Mouse (Mus musculus) heart, postnatal 0 days (tissue): ENCODE measurements around the gene Espn. TPM values are rescaled to one million over a fixed set of nuclear protein-coding genes. Genes with fewer than 3 reads are reported as not detected.

ENCODE experiments used
- ATAC-seq: fragments of 200-750 bp; cut with Nextera tagmentation; 2 replicates; pipeline ENCODE4 v1.8.0; 2017; ENCODE audit warnings: low read depth, moderate number of reproducible peaks, moderate library complexity; ENCODE audit not compliant: insufficient read depth
- DNase-seq: peaks from one replicate; pipeline ENCODE4 v3.0.0-alpha.2; 2016; ENCODE audit warnings: low spot score
- H3K27ac ChIP-seq: fragments of 300-500 bp; sonication (generic); 2 replicates; pipeline ENCODE4 v1.5.1; 2014; ENCODE audit warnings: low read depth, mild to moderate bottlenecking
- H3K27me3 ChIP-seq: fragments of 300-500 bp; sonication (generic); 2 replicates; pipeline ENCODE4 v1.6.1; 2014; ENCODE audit warnings: low read length, mixed read lengths; ENCODE audit not compliant: control insufficient read depth, insufficient read depth
- H3K36me3 ChIP-seq: fragments of 300-500 bp; sonication (generic); replicated peaks from 2 replicates; pipeline ENCODE4 v1.6.1; 2014; ENCODE audit warnings: low read length, mixed read lengths; ENCODE audit not compliant: control insufficient read depth, insufficient read depth
- H3K4me1 ChIP-seq: fragments of 300-500 bp; sonication (generic); 2 replicates; pipeline ENCODE4 v1.6.1; 2014; ENCODE audit warnings: antibody characterized with exemption; ENCODE audit not compliant: control insufficient read depth, insufficient read depth
- H3K4me2 ChIP-seq: fragments of 300-500 bp; sonication (generic); 2 replicates; pipeline ENCODE4 v1.6.1; 2014; ENCODE audit warnings: low read depth, mild to moderate bottlenecking, low read length, moderate library complexity
- H3K4me3 ChIP-seq: fragments of 300-500 bp; sonication (generic); 2 replicates; pipeline ENCODE4 v1.5.1; 2014; ENCODE audit warnings: low read depth, low read length
- H3K9ac ChIP-seq: fragments of 300-500 bp; sonication (generic); replicated peaks from 2 replicates; pipeline ENCODE4 v1.6.1; 2014; ENCODE audit warnings: low read depth, low read length, mixed read lengths
- H3K9me3 ChIP-seq: fragments of 300-500 bp; sonication (generic); replicated peaks from 2 replicates; pipeline ENCODE4 v1.6.1; 2016; ENCODE audit warnings: low read length; ENCODE audit not compliant: control insufficient read depth
- CTCF ChIP-seq: IDR thresholded peaks from 2 replicates; pipeline ENCODE4 v1.5.1; 2016; ENCODE audit warnings: antibody characterized with exemption, control low read depth, low read depth
- EP300 ChIP-seq: IDR thresholded peaks from 2 replicates; pipeline ENCODE4 v1.6.1; 2016; ENCODE audit warnings: antibody characterized with exemption, low read depth
- WGBS: fragments of 180-500 bp; shearing (Covaris S2); extraction: QIAGEN DNeasy Blood & Tissue Kit; methylation state at CpG from one replicate; pipeline ENCODE4 v1.1.7; 2014; 5-methylcytosine and 5-hydroxymethylcytosine counted together
- polyA plus RNA-seq: library from polyadenylated mRNA; unstranded; fragments of >200 nt; fragmentation: Nextera tagmentation; extraction: Ambion mirVana; gene quantifications from 2 replicates; pipeline ENCODE4 v1.2.1, GENCODE M21; 2015
- total RNA-seq: library from RNA; depleted of rRNA; stranded (reverse); fragments of >200 nt; gene quantifications from 2 replicates; pipeline ENCODE4 v1.2.3, GENCODE M21; 2014; ENCODE audit warnings: low replicate concordance; rRNA removed

Gene Espn
- total RNA-seq: 0.34 and 0.97 TPM in 2 replicates
- polyA plus RNA-seq: 0.69 and 0.87 TPM in 2 replicates

DNA sequence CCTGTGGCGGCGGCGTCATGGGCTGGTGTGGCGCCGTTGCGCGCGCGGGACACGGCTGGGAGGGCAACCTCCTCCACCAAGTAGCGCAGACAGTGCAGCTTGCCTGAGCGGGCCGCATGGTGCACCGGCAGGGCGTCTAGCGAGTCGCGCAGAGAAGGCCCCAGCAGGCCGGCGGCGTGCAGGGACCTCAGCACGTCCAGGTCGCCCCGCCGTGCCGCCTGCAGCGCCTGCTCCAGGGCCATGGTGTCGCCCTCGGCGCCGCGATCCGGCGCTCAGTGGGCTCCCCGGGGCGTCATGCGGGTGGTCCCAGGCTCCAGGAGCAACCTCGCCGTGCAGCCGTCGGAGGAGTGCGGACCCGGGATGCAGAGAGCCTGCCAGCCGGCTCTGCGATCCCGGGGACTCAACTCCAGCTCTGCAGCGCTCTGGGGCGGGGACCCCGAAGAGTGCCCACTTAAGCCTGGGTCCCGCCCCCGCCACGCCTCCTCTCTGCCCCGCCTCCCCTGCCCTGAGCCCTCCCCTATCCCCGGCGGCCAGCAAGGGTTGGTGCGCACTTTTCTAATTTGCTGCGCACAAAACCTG is at the start of gene Espn:
TSS of gene Espn (minus strand) at position 406 of the 579 bp plus-strand sequence.
- ATAC-seq: peak; percentile 81
- DNase-seq: peak; percentile 26
- H3K4me3 ChIP-seq: peak within 1 kb of the TSS; percentile 43
- WGBS: 2% methylated on average over 49 of the region's 57 CpGs
- no peak within 1 kb of the TSS for H3K9ac ChIP-seq
- no peak for TF ChIP-seq EP300
- TF ChIP-seq CTCF: no peak
- peaks cover 49% of the 10 kb centered on the region for H3K27me3 ChIP-seq
- peak within 1 kb of the TSS; percentile 58 for H3K4me2 ChIP-seq
- no peaks in the 10 kb centered on the region for H3K36me3 ChIP-seq
- H3K27ac ChIP-seq: no peak within 1 kb of the TSS
- peaks cover 5% of the 10 kb centered on the region; the same call in 1 of the 2 replicates for H3K4me1 ChIP-seq
- no peaks in the 10 kb centered on the region for H3K9me3 ChIP-seq

DNA sequence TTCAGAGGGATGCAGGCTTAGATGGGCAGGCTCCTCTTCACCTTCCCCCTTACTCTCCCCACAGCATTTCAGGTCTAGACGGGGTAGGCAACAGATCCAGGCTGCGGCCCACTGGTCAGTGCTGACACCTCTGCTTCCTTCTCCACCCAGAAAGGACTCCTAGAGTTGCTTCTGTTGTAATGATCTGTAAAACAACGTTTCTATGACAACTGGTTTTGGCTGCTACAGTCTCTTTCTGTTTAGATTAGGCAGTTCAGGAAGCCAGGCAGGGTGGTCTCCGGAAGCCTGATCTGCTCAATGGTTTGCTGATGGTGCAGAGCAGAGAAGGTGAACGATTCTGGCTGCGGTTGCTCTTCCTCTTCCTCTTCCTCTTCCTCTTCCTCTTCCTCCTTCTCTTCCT is 49.3 kb upstream of the Espn start:
- TF ChIP-seq EP300 (no peak), CTCF (no peak)
- WGBS: 48% methylated on average over 6 of the region's 6 CpGs
- peak; percentile 83 for DNase-seq
- Histone ChIP-seq H3K36me3 (no peaks in the 10 kb centered on the region), H3K4me3 (no peak overlapping the region), H3K9ac (no peak overlapping the region), H3K27ac (no peak overlapping the region), H3K4me1 (peaks cover 32% of the 10 kb centered on the region), H3K27me3 (no peaks in the 10 kb centered on the region), H3K9me3 (no peaks in the 10 kb centered on the region), H3K4me2 (no peak overlapping the region)
- peak; percentile 16; the same call in 1 of the 2 replicates for ATAC-seq

DNA sequence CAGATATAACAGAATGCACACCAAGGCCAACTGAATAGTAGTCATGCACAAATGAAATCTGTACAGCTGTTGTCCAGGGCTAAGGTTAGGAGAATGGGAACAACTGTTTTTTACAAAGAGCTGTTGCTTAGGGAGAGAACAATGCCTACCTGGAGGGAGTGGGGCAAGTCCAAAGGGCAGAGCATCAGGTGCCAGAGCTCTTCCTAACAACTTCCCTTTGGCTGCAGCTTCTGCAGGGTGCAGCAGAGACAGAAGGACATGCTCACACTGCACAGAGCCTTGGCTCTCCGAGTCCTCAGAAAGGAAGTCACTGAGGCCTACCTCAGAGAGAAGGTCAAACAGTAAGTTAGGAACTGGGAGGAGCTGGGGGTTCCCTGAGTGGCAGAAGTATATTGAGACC is 47.4 kb upstream of the Espn start:
- Histone ChIP-seq H3K9me3 (no peaks in the 10 kb centered on the region), H3K27ac (no peak overlapping the region), H3K9ac (no peak overlapping the region), H3K27me3 (no peaks in the 10 kb centered on the region), H3K36me3 (no peaks in the 10 kb centered on the region), H3K4me2 (no peak overlapping the region), H3K4me3 (no peak overlapping the region), H3K4me1 (peaks cover 28% of the 10 kb centered on the region)
- 52% methylated on average over 1 of the region's 1 CpGs for WGBS
- no peak for DNase-seq
- ATAC-seq: no peak
- no peak for TF ChIP-seq EP300
- TF ChIP-seq CTCF: no peak

DNA sequence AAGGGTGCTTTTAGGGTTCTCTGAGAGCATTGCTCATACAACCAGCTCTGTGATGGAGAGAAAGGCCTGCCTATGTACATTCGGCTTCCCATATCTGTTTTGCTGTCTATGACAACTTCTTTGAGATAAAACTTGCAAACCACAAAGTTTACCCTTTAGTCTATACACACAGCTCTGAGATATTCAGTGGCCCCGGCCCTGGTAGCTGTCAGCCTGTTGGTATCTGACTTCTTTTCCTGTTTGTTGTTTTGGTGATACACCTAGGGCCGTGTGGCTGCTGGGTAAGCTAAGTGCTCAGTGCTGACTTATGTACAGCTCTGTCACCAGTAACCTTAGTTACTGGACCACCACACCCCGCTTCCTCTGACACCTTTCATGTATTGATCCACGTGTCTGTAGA is 45.4 kb upstream of the Espn start:
- 61% methylated on average over 5 of the region's 5 CpGs for WGBS
- Histone ChIP-seq H3K36me3 (no peaks in the 10 kb centered on the region), H3K4me1 (peaks cover 13% of the 10 kb centered on the region), H3K4me2 (no peak overlapping the region), H3K4me3 (no peak overlapping the region), H3K27ac (no peak overlapping the region), H3K9ac (no peak overlapping the region), H3K27me3 (no peaks in the 10 kb centered on the region), H3K9me3 (no peaks in the 10 kb centered on the region)
- TF ChIP-seq EP300 (no peak), CTCF (no peak)
- ATAC-seq (no peak), DNase-seq (no peak)

DNA sequence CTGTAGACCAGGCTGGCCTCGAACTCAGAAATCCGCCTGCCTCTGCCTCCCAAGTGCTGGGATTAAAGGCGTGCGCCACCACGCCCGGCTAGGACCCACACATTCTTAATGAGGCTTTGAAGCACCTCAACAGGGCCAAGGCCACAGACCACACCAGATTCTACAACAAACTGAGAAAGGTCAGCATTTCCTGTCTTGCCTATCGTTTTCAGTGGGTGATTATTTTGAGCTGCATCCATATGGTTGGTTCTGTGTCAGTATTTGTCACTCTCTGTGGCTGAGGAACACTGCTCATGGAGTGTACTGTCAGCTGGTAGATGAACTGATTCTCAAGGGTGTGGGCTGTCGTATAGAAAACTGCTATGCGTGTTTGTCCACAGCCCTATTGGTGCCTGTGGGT is 44.1 kb upstream of the Espn start:
- no peaks in the 10 kb centered on the region for H3K27me3 ChIP-seq

More for the DNA sequence above, 44.1 kb upstream of the Espn start:
- WGBS: 92% methylated on average over 8 of the region's 9 CpGs
- DNase-seq: no peak
- no peak overlapping the region for H3K4me3 ChIP-seq
- no peaks in the 10 kb centered on the region for H3K9me3 ChIP-seq
- no peak overlapping the region for H3K4me2 ChIP-seq
- H3K36me3 ChIP-seq: no peaks in the 10 kb centered on the region
- H3K4me1 ChIP-seq: peaks cover 7% of the 10 kb centered on the region; the same call in 1 of the 2 replicates
- H3K9ac ChIP-seq: no peak overlapping the region
- ATAC-seq: no peak
- no peak overlapping the region for H3K27ac ChIP-seq
- no peak for TF ChIP-seq CTCF
- no peak for TF ChIP-seq EP300
